Mouse (Mus musculus): ENCODE measurements around the gene Dhrs11. TPM values are rescaled to one million over a fixed set of nuclear protein-coding genes. Genes with fewer than 3 reads are reported as not detected.
A peak's percentile ranks its signal among the peaks of the same experiment; 100 is the strongest.
"Not testable (repeated sequence)": the region's sequence is repeated elsewhere in the genome, so short reads cannot be mapped to it uniquely, and the experiment has no call there.

The Dhrs11 gene
- 10 to 100 TPM; 13.7 to 16.9 TPM for total RNA-seq (2021)
- long read RNA-seq, experiment 1, transcript Dhrs11-201 (7 exons, 1,254 nt), result major isoform, 11 of 17 reads
- long read RNA-seq, experiment 1, partial matches to known transcripts, result 2 of 17 reads
- long read RNA-seq, experiment 1, other reads (novel, unspliced or antisense), result 4 of 17 reads
- long read RNA-seq, experiment 2, transcript Dhrs11-201 (7 exons, 1,254 nt), result major isoform, 18 of 29 reads
- long read RNA-seq, experiment 2, partial matches to known transcripts, result 4 of 29 reads
- long read RNA-seq, experiment 2, other reads (novel, unspliced or antisense), result 7 of 29 reads

- DNase-seq (ENCODE audit: low spot score in 2 of 2), result peak; percentile 92 to 94
These were observed at the start of gene Dhrs11 for GRCm38 (mm10) chr11:84828516-84829399. Dhrs11 (minus strand) TSS chr11:84828994.

DNA sequence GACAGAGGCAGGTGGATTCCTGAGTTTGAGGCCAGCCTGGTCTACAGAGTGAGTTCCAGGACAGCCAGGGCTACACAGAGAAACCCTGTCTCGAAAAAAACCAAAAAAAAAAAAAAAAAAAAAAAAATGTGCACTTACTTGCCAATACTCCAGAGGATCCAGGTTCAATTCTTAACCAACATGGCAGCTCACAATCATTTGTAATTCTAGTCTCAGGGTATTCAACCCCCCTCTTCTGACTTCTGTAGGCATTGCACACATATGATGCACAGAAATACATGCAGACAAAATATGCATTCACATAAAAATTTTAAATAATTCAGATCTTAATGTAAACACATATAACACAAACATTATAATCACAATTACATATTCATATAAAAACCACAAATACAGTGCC is 47.2 kb upstream of the Dhrs11 start:
- not testable (repeated sequence) for DNase-seq (ENCODE audit: low spot score in 2 of 2)

DNA sequence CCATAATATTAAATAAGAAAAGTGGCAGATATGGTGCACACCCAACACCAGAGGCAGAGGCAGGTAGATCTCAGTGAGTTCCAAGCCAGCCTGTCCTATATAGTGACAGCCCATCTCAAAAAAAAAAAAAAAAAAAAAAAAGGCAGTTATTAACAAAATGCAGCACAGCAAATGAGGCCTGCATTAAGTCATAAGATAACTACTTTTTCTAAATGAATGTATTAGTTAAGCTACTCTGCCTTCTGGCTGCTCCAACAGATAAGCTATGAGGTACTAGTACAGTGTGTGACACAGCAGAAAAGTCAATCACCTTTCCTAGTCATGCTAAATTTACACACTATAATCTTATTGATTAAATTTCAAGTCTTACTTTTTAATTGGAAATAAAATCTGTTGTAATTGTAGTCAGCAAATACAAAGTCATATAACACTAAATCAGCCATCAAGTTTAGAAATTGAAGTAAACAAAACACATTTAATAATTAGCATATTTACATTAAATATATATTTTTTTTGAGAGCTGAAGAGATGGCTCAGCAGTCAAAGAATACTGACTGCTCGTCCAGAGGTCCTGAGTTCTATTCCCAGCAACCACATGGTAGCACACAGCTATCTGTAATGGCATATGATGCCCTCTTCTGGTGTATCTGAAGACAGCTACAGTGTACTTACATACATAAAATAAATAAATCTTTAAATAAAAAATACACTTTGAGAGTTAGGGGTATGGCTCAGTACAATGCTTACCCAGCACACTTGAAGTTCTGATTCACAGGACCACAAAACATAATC is 44.4 kb upstream of the Dhrs11 start:
- DNase-seq (ENCODE audit: low spot score in 2 of 2), result no peak

GRCm38 (mm10) chr11:84871548-84872069 is 42.8 kb upstream of the Dhrs11 start:
- no peak for DNase-seq (ENCODE audit: low spot score in 2 of 2)

DNA sequence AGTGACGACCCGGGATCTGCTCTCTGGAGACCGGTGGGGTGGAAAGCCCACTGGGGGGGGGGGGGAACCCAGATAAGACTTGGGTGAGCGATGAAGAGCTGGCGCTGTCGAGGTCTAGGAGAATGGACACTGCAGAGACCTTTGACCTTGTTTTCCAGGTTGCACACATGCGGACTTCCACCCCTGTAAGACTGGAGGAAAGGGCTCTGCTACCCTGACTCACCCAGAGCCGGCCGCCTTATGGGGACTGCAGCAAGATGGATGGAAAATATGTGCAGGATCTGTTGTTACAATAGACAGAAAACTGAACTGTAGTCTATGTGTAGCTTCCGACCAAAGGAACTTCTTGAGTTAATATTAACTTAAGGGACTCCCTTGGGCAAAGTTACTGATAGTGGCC is 42.3 kb upstream of the Dhrs11 start:
- DNase-seq (ENCODE audit: low spot score in 2 of 2), result peak in 1 of 2 experiments; percentile 22

GRCm38 (mm10) chr11:84870337-84871043 is 41.7 kb upstream of the Dhrs11 start, which contains the start of gene Ggnbp2:
Ggnbp2 (minus strand) TSS chr11:84870817.
- DNase-seq (ENCODE audit: low spot score in 2 of 2), result peak; percentile 86 to 93

- peak; percentile 90 to 96 for DNase-seq (ENCODE audit: low spot score in 2 of 2)
These were observed 40.9 kb upstream of the Dhrs11 start for GRCm38 (mm10) chr11:84869537-84870232.

DNA sequence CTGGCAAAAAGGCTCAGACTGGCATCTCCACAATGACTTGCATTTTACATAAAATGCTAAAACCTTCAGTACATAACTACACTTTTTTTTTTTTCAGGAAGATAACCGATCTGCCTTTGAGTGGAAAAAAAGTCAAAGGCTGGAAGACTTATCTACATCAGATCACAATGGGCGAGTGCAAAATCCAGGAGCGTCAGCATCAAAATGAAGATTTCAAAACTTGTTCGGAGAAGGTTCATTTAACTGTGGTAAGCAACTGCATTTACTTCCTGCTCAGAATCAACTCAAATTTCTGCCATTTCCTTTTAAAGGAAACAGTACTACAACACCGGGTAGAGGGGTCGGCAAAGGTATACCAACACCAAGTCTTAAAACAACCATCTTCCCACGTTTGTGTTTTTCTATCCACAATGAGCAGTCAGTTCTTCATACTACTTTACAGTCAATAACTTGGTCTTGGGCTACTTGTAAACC is 40.0 kb upstream of the Dhrs11 start:
- DNase-seq (ENCODE audit: low spot score in 2 of 2), result no peak

DNA sequence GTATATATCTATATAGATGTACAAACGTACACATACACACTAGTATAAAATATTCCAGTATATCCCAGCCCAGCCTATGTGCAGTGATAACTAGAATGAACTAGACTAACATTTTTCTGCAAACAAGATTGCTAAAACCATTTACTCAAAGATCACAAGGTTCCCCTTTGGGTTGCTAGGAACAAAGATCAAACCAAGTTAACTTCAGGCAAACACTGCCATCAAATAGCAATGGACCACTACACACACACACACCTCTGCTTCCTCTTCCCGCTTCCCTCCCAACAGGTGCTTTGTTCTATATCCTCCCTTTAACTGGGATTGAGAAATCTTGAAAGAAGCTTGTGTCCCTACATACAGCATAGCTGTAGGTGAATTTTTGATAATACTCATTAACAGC is 38.8 kb upstream of the Dhrs11 start:
- no peak for DNase-seq (ENCODE audit: low spot score in 2 of 2)

DNA sequence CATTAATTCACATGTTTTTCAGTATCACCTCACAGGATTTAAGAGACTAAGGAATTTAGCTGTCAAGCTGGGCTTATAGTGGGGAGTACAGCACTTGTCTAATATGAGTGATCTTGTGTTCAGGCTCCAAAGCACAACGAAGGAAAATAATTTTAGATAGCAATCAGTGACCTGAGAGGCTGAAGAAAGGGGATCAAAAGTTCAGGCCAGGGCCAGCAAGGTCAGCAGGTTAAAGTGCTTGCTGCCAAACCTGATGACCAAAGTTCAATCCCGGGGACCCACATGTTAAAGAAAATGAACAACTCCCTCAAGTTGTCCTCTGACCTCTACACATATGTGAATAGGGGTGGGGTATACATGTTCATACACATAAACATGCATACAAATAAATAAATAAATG is 36.5 kb upstream of the Dhrs11 start:
- DNase-seq (ENCODE audit: low spot score in 2 of 2), result no peak

- no peak for DNase-seq (ENCODE audit: low spot score in 2 of 2)
These were observed 26.5 kb upstream of the Dhrs11 start for GRCm38 (mm10) chr11:84855285-84855684.

GRCm38 (mm10) chr11:84847475-84848090 is 18.8 kb upstream of the Dhrs11 start:
- no peak for DNase-seq (ENCODE audit: low spot score in 2 of 2)

- DNase-seq (ENCODE audit: low spot score in 2 of 2), result no peak
These were observed 18.1 kb upstream of the Dhrs11 start for GRCm38 (mm10) chr11:84846741-84847474.

GRCm38 (mm10) chr11:84839330-84839729 is 10.5 kb upstream of the Dhrs11 start:
- DNase-seq (ENCODE audit: low spot score in 2 of 2), result no peak

DNA sequence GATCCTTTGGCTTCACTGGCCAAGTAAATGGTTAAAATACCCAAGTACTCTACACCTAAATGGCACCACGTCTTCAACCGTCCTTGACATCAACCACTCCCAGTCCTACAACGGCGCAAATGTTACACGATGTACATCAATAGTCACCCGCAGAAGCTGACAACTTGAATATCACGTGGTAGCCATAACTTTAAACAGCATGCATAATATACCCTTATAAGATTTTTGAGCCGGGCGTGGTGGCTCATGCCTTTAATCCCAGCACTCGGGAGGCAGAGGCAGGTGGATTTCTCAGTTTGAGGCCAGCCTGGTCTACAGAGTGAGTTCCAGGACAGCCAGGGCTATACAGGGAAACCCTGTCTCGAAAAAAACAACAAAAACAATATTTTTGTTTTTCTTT is 701 bp upstream of the Dhrs11 start:
- DNase-seq (ENCODE audit: low spot score in 2 of 2), result not testable (repeated sequence)

GRCm38 (mm10) chr11:84827901-84828503 is 792 bp downstream of the Dhrs11 start:
- no peak for DNase-seq (ENCODE audit: low spot score in 2 of 2)

- no peak for DNase-seq (ENCODE audit: low spot score in 2 of 2)
These were observed 1.3 kb downstream of the Dhrs11 start for GRCm38 (mm10) chr11:84827492-84827891.

- peak in 1 of 2 experiments; percentile 45 for DNase-seq (ENCODE audit: low spot score in 2 of 2)
These were observed 2.6 kb downstream of the Dhrs11 start for GRCm38 (mm10) chr11:84826185-84826584.

Measured in gastrocnemius, postnatal 4 days (tissue).